Mouse (Mus musculus) kidney, adult 2 months (tissue): ENCODE measurements at regions not wholly inside any gene's neighbourhood (a gene's known extent, or its start where the extent isn't known, plus 50 kb on each side); places are given as distances from the start of the nearest gene placed in this dataset.

Source experiments
- DNase-seq: peaks from one replicate; pipeline ENCODE4 v3.0.0; 2021
- H3K27ac ChIP-seq: fragments of 200-500 bp; 2 replicates; pipeline ENCODE4 v1.5.1; 2012; ENCODE audit warnings: low read depth, low read length, control low read depth, inconsistent platforms; ENCODE audit not compliant: insufficient read depth
- H3K27me3 ChIP-seq: fragments of 200-500 bp; replicated peaks from 2 replicates; pipeline ENCODE4 v1.6.1; 2012; ENCODE audit warnings: mild to moderate bottlenecking, moderate library complexity, low read length, inconsistent platforms; ENCODE audit not compliant: control insufficient read depth, insufficient read depth
- H3K36me3 ChIP-seq: fragments of 200-500 bp; 2 replicates; pipeline ENCODE4 v1.6.1; 2012; ENCODE audit warnings: mild to moderate bottlenecking, moderate library complexity, low read length, inconsistent platforms; ENCODE audit not compliant: control insufficient read depth, insufficient read depth
- H3K4me1 ChIP-seq: fragments of 200-500 bp; 2 replicates; pipeline ENCODE4 v1.6.1; 2011; ENCODE audit warnings: low read length; ENCODE audit not compliant: control insufficient read depth, insufficient read depth
- H3K4me3 ChIP-seq: fragments of 200-500 bp; 2 replicates; pipeline ENCODE4 v1.5.1; 2011; ENCODE audit warnings: mild to moderate bottlenecking, low read depth, low read length, control low read depth; ENCODE audit not compliant: insufficient read depth
- CTCF ChIP-seq: fragments of 200-500 bp; conservative IDR thresholded peaks from 2 replicates; pipeline ENCODE4 v1.5.1; 2011; ENCODE audit warnings: low read depth, mild to moderate bottlenecking, control low read depth, low read length, moderate library complexity, mixed read lengths; ENCODE audit not compliant: insufficient read depth, insufficient read length
- POLR2A ChIP-seq: fragments of 200-500 bp; IDR thresholded peaks from one replicate; pipeline ENCODE4 v1.6.1; 2011; ENCODE audit warnings: low read depth, low read length, control low read depth
- WGBS: fragments of 180-500 bp; shearing (Covaris S2); methylation state at CpG from one replicate; pipeline ENCODE4 v1.1.7; 2018; 5-methylcytosine and 5-hydroxymethylcytosine counted together

- no peaks in the 10 kb centered on the region for H3K36me3 ChIP-seq
- 42% methylated on average over 13 of the region's 13 CpGs for WGBS
- H3K27ac ChIP-seq = no peak overlapping the region
- no peak for DNase-seq
- no peaks in the 10 kb centered on the region for H3K4me1 ChIP-seq
- TF ChIP-seq CTCF = no peak
- TF ChIP-seq POLR2A = no peak
- no peak overlapping the region for H3K4me3 ChIP-seq
- H3K27me3 ChIP-seq = no peaks in the 10 kb centered on the region
Observed at GRCm38 (mm10) chr17:68158172-68158651, 115.4 kb upstream of the L3mbtl4 start.

DNA sequence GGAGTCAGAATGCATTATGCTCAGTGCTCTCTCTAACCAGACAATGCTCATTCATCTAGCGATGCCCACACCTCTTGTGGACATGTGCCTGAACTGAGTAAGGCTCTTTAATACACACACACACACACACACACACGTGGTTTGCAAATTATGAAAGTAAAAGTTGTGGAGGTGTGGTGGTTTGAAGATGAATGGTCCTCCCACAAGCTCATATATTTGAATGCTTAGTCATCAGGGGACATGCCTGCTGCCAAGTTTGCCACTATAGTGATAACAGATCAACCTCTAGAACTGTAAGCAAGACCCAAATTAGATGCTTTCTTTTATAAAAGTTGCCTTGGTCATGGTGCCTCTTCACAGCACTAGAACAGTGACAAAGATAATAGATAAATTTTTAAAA is 112.5 kb upstream of the L3mbtl4 start:
- TF ChIP-seq CTCF (no peak), POLR2A (no peak)
- no peak overlapping the region for H3K27ac ChIP-seq
- H3K4me1 ChIP-seq = no peaks in the 10 kb centered on the region
- DNase-seq = no peak
- H3K27me3 ChIP-seq = no peaks in the 10 kb centered on the region
- H3K36me3 ChIP-seq = no peaks in the 10 kb centered on the region
- no peak overlapping the region for H3K4me3 ChIP-seq
- WGBS = 80% methylated on average over 2 of the region's 2 CpGs

GRCm38 (mm10) chr17:68163545-68163944 is 110.1 kb upstream of the L3mbtl4 start:
- H3K4me1 ChIP-seq = no peaks in the 10 kb centered on the region
- TF ChIP-seq POLR2A (no peak), CTCF (no peak)
- H3K27me3 ChIP-seq = no peaks in the 10 kb centered on the region
- no peak for DNase-seq
- H3K36me3 ChIP-seq = no peaks in the 10 kb centered on the region
- no peak overlapping the region for H3K27ac ChIP-seq
- no peak overlapping the region for H3K4me3 ChIP-seq
- WGBS = 83% methylated on average over 4 of the region's 4 CpGs

- H3K36me3 ChIP-seq = no peaks in the 10 kb centered on the region
- H3K4me3 ChIP-seq = no peak overlapping the region
- H3K27ac ChIP-seq = no peak overlapping the region
- H3K4me1 ChIP-seq = no peaks in the 10 kb centered on the region
- no peak for DNase-seq
- 60% methylated on average over 2 of the region's 2 CpGs for WGBS
- H3K27me3 ChIP-seq = no peaks in the 10 kb centered on the region
- TF ChIP-seq CTCF = no peak
- TF ChIP-seq POLR2A = no peak
Observed at GRCm38 (mm10) chr17:68164666-68165065, 108.9 kb upstream of the L3mbtl4 start.

DNA sequence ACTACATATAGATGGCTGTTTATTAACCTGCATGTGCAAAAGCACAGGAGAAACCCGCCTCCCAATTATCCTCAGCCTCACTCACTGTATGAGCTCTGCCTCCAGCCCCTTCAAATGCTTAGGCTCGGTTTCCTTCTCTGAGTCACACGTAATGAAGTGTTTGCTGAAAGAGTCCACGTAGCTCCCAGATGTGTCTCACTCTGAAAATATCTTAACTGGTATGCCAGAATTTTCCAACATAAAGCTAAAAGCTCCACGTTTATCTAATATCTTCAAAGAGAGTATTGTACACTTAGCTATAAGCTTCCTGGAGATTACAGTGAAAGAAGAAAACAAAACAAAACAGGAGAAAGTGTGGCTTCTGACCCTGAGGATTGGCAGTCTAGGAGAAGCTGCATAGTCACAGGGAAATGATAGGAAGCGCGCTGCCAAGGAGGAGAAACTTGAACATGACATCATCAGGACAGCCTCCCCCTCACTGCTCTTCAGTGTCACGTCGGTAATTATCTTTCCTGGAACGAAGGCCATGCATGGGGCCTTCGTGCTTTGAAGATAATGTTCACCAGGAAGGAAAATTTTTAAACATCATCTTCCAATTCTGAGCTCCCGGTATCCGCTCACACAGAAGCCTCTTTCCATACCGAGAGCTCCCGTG is 108.3 kb upstream of the L3mbtl4 start:
- no peaks in the 10 kb centered on the region for H3K36me3 ChIP-seq
- no peaks in the 10 kb centered on the region for H3K27me3 ChIP-seq
- TF ChIP-seq CTCF (no peak), POLR2A (no peak)
- no peaks in the 10 kb centered on the region for H3K4me1 ChIP-seq
- no peak overlapping the region for H3K4me3 ChIP-seq
- H3K27ac ChIP-seq = no peak overlapping the region
- WGBS = 40% methylated on average over 15 of the region's 15 CpGs
- no peak for DNase-seq

DNA sequence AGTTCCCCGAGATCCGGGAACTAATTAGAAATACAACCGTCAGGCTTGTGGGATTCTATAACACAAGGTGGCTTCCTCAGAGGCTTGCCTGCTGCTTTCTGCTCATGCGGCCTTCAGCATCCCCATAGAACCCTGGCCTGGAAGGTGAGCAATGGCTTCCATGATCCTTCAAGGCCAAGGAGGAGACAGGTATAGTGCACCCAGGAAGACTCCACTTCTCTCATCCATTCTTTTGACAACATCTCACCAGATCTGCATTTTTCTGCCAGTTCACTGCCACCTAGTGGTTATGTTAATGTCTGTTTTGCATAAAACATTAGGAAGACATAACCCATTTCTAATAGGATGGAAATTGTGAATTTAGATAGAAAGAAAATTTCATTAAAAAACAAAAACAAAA is 107.2 kb upstream of the L3mbtl4 start:
- no peaks in the 10 kb centered on the region for H3K4me1 ChIP-seq
- no peaks in the 10 kb centered on the region for H3K27me3 ChIP-seq
- no peak overlapping the region for H3K27ac ChIP-seq
- DNase-seq = peak; percentile 35
- 59% methylated on average over 4 of the region's 4 CpGs for WGBS
- TF ChIP-seq CTCF (0 out of 2 replicates have a peak, but pooled peaks have one; percentile 16), POLR2A (no peak)
- H3K36me3 ChIP-seq = no peaks in the 10 kb centered on the region
- no peak overlapping the region for H3K4me3 ChIP-seq

- no peak for TF ChIP-seq CTCF
- no peak for TF ChIP-seq POLR2A
- H3K27me3 ChIP-seq = no peaks in the 10 kb centered on the region
- 89% methylated on average over 7 of the region's 7 CpGs for WGBS
- DNase-seq = no peak
- H3K36me3 ChIP-seq = no peaks in the 10 kb centered on the region
- H3K4me3 ChIP-seq = no peak overlapping the region
- H3K4me1 ChIP-seq = no peaks in the 10 kb centered on the region
- no peak overlapping the region for H3K27ac ChIP-seq
Observed at GRCm38 (mm10) chr17:68172838-68173237, 100.8 kb upstream of the L3mbtl4 start.

- H3K4me3 ChIP-seq = no peak overlapping the region
- DNase-seq = peak; percentile 39
- H3K27ac ChIP-seq = no peak overlapping the region
- H3K4me1 ChIP-seq = no peaks in the 10 kb centered on the region
- H3K36me3 ChIP-seq = no peaks in the 10 kb centered on the region
- TF ChIP-seq CTCF = peak; percentile 56
- no peak for TF ChIP-seq POLR2A
- no peaks in the 10 kb centered on the region for H3K27me3 ChIP-seq
- WGBS = 55% methylated on average over 9 of the region's 9 CpGs
Observed at GRCm38 (mm10) chr17:68176611-68177165, 96.9 kb upstream of the L3mbtl4 start.
